ENCODE assay signal across 1 mouse cellular context in genomic region chr2:129129412-129129929, GRCm38 (mm10).
A peak's percentile ranks its signal among the peaks of the same experiment; 100 is the strongest.
TF ChIP-seq lines count a peak whose summit lies in the region.

Gene Chchd5 (plus strand): TSS chr2:129129700.

TF ChIP-seq in CH12.LX, 34 proteins besides CTCF, POLR2A, EP300 and RAD21 (continued from another document):
- TF ChIP-seq ETS1 (conservative IDR thresholded peaks at IDR 0.05; ENCODE audit: low read depth, low read length): 0 out of 2 replicates have a peak, but pooled peaks have one; percentile 21
